Comparison of ENCODE assay signal across 10 mouse cellular contexts in genomic region chr19:28836116-28836515, GRCm38 (mm10). TPM values are rescaled to one million over a fixed set of nuclear protein-coding genes. Genes with fewer than 3 reads are reported as not detected.
DNase-seq lines count a peak whose midpoint lies in the region; ATAC-seq and TF ChIP-seq lines count a peak whose summit lies in the region.
"Had no signal": no experiment of that assay in that cellular context is flagged by ENCODE, and none has a peak within 500 bp of the region (broad histone marks: within the 10 kb centered on the region; RNA-seq: fewer than 3 reads in every experiment).

No protein-coding gene starts in this region.

- H3K4me1 ChIP-seq in neural tube, embryonic 12.5 days = 0 out of 2 replicates have a peak, but pooled peaks cover 4% of the 10 kb centered on the region
- H3K4me1 ChIP-seq: liver, embryonic 15.5 days had no signal

- ATAC-seq in neural tube, embryonic 12.5 days (ENCODE audit: low FRiP score, low read depth) = no peak

- H3K36me3 ChIP-seq in neural tube, embryonic 12.5 days = no peaks in the 10 kb centered on the region
- H3K36me3 ChIP-seq: liver, embryonic 15.5 days had no signal

- intact Hi-C loops in gastrocnemius, adult 2 months (cut with DNase I) = no loop called here

- H3K4me3 ChIP-seq in gastrocnemius, adult 2 months = peak overlapping the region; percentile 80
- no peak overlapping the region for H3K4me3 ChIP-seq in neural tube, embryonic 12.5 days
- H3K4me3 ChIP-seq: liver, embryonic 15.5 days; myocyte had no signal

- no peak for DNase-seq in gastrocnemius, adult 2 months
- DNase-seq in gastrocnemius, adult 8-10 months (ENCODE audit: low spot score in 2 of 2) = no peak
- no peak for DNase-seq in neural tube, embryonic 10.5 days (ENCODE audit: extremely low spot score, low spot score)
- DNase-seq in kidney, postnatal 10 days = peak; percentile 49
- no peak for DNase-seq in testis, postnatal 10 days (ENCODE audit: low spot score)
- no peak for DNase-seq in B cell, adult 2 months
- DNase-seq in T-cell, adult 2 months (ENCODE audit: low spot score) = no peak

- peak overlapping the region; percentile 97 for H3K4me2 ChIP-seq in neural tube, embryonic 12.5 days (replicated peaks)
- H3K4me2 ChIP-seq: liver, embryonic 15.5 days had no signal

- H3K27me3 ChIP-seq in neural tube, embryonic 12.5 days (replicated peaks) = 0 out of 2 replicates have a peak, but pooled peaks cover 3% of the 10 kb centered on the region

- H3K9me3 ChIP-seq in neural tube, embryonic 12.5 days = no peaks in the 10 kb centered on the region
- H3K9me3 ChIP-seq: liver, embryonic 15.5 days had no signal

- 56% methylated on average over 3 of the region's 3 CpGs for whole genome bisulfite sequencing in neural tube, embryonic 12.5 days

- H3K9ac ChIP-seq in neural tube, embryonic 12.5 days = no peak overlapping the region
- H3K9ac ChIP-seq: liver, embryonic 15.5 days had no signal

- TF ChIP-seq CTCF in gastrocnemius, adult 2 months (IDR thresholded peaks at IDR 0.05) = no peak

- peak overlapping the region; percentile 3; the same call in 1 of the 2 replicates for H3K27ac ChIP-seq in gastrocnemius, adult 2 months
- H3K27ac ChIP-seq in neural tube, embryonic 12.5 days = no peak overlapping the region
- H3K27ac ChIP-seq: liver, embryonic 15.5 days had no signal

RNA-seq across cellular contexts. Expression of gene Slc1a1, which starts 1.3 kb away (rescaled TPM):
- 1 to 10 TPM; 1.3 to 4.2 TPM for total RNA-seq in gastrocnemius, adult 2 months (2021)
- 1 to 10 TPM; 2.3 to 2.9 (median 2.6) TPM for total RNA-seq in gastrocnemius, adult 8-10 months (2022)
- polyA plus RNA-seq in neural tube, embryonic 12.5 days (2016; fragmentation: Nextera tagmentation; extraction: Ambion mirVana) = 11.4 and 12.0 TPM in 2 replicates
- polyA plus RNA-seq: myocyte had no signal
